ENCODE assay signal across 8 mouse cellular contexts in the genomic region with DNA sequence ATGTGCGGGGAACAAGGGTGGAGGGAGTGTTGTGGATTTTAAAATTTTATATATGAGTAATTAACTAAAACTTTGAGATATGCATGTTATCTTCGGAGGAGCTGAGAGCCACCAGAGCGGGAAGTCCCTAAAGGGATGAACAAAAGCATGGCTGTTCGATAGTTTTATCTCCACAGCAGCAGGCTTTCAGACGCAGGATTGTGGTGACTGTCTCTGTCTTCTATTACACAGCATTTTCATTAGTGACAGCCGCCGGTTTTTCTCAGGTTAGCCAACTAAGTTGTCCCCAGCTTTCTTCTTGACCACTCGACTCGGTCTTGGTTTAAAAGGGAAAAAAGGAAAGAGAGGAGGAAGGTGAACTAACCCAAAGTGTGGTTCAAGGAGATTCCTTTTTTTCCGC. TPM values are rescaled to one million over a fixed set of nuclear protein-coding genes. Genes with fewer than 3 reads are reported as not detected.
DNase-seq lines count a peak whose midpoint lies in the region; ATAC-seq and TF ChIP-seq lines count a peak whose summit lies in the region.

No protein-coding gene starts in this region.

- no peak overlapping the region for H3K27ac ChIP-seq in cerebellum, adult 2 months (ENCODE audit: insufficient read depth, low read length)
- H3K27ac ChIP-seq in forebrain, embryonic 10.5 days, result peak overlapping the region; percentile 91
- peak overlapping the region; percentile 87 for H3K27ac ChIP-seq in liver, embryonic 12.5 days

- H3K36me3 ChIP-seq in forebrain, embryonic 10.5 days (replicated peaks), result no peaks in the 10 kb centered on the region
- no peaks in the 10 kb centered on the region for H3K36me3 ChIP-seq in liver, embryonic 12.5 days

- no peaks in the 10 kb centered on the region for H3K27me3 ChIP-seq in cerebellum, adult 2 months (ENCODE audit: control insufficient read depth, insufficient read depth, low read length)
- H3K27me3 ChIP-seq in forebrain, embryonic 10.5 days (ENCODE audit: poor library complexity, severe bottlenecking), result peaks cover 19% of the 10 kb centered on the region
- H3K27me3 ChIP-seq in liver, embryonic 12.5 days (replicated peaks), result 0 out of 2 replicates have a peak, but pooled peaks cover 6% of the 10 kb centered on the region

- no peak for TF ChIP-seq CTCF in cerebellum, adult 2 months (IDR thresholded peaks at IDR 0.05; ENCODE audit: borderline replicate concordance, insufficient read depth, low read depth, low read length)

- no peaks in the 10 kb centered on the region for H3K9me3 ChIP-seq in forebrain, embryonic 10.5 days
- no peaks in the 10 kb centered on the region for H3K9me3 ChIP-seq in liver, embryonic 12.5 days (replicated peaks)

- no peaks in the 10 kb centered on the region for H3K4me1 ChIP-seq in cerebellum, adult 2 months (ENCODE audit: control insufficient read depth, insufficient read depth, low read length)
- H3K4me1 ChIP-seq in forebrain, embryonic 10.5 days, result peaks cover 42% of the 10 kb centered on the region
- H3K4me1 ChIP-seq in liver, embryonic 12.5 days, result peaks cover 44% of the 10 kb centered on the region

- peak overlapping the region; percentile 84 for H3K4me3 ChIP-seq in cerebellum, adult 2 months (replicated peaks; ENCODE audit: insufficient read depth, low read depth, low read length)
- peak overlapping the region; percentile 84 for H3K4me3 ChIP-seq in forebrain, embryonic 10.5 days
- peak overlapping the region; percentile 92 for H3K4me3 ChIP-seq in liver, embryonic 12.5 days

- 10% methylated on average over 10 of the region's 10 CpGs for WGBS in cerebellum, adult 2 months
- 17% methylated on average over 10 of the region's 10 CpGs for WGBS in forebrain, embryonic 10.5 days
- 5% methylated on average over 10 of the region's 10 CpGs for WGBS in liver, embryonic 12.5 days (ENCODE audit: insufficient replicate concordance)

- no peak for TF ChIP-seq POLR2A in cerebellum, adult 2 months (IDR thresholded peaks at IDR 0.05; ENCODE audit: borderline replicate concordance, insufficient read depth, low read length)

- DNase-seq in cerebellum, adult 2 months, result no peak
- peak; percentile 13 for DNase-seq in CD4-positive helper T cell, adult 2 months (ENCODE audit: low read depth, low spot score)
- no peak for DNase-seq in forebrain, embryonic 10.5 days (ENCODE audit: extremely low spot score, low spot score)
- DNase-seq in urinary bladder, postnatal 10 days (ENCODE audit: low spot score), result no peak
- no peak for DNase-seq in layer of hippocampus, adult 9-10 months (ENCODE audit: low spot score)
- DNase-seq in cerebellum, adult 8-10 months, result no peak

- no peak for ATAC-seq in cerebellum, adult (ENCODE audit: insufficient number of reproducible peaks, low FRiP score, low TSS enrichment)
- no peak for ATAC-seq in liver, embryonic 12.5 days

- H3K9ac ChIP-seq in liver, embryonic 12.5 days, result peak overlapping the region; percentile 96

- H3K4me2 ChIP-seq in liver, embryonic 12.5 days, result peak overlapping the region; percentile 89

RNA-seq across cellular contexts. Expression of a gene that starts 0.7 kb away (rescaled TPM):
- polyA plus RNA-seq in cerebellum, adult 2 months (2012; rRNA removed), result 30.1 and 31.2 TPM in 2 replicates
- 7.7 and 7.9 TPM in 2 replicates for polyA plus RNA-seq in forebrain, embryonic 10.5 days (2016; fragmentation: Nextera tagmentation; extraction: Ambion mirVana)
- 10.7 and 11.2 TPM in 2 replicates for polyA plus RNA-seq in liver, embryonic 12.5 days (2016; fragmentation: Nextera tagmentation; extraction: Ambion mirVana)
